Mouse (Mus musculus) CD4-positive, CD25-positive, alpha-beta regulatory T cell, adult 9 weeks (primary cell): ENCODE results near the gene H1f0. TPM values are rescaled to one million over a fixed set of nuclear protein-coding genes. Genes with fewer than 3 reads are reported as not detected.

ENCODE experiments used
- polyA plus RNA-seq: library from polyadenylated mRNA; unstranded; fragments of 100-300 nt; shearing (Covaris generic); gene quantifications from one replicate; pipeline ENCODE4 v1.2.1, GENCODE M21; 2017

H1f0 gene
- polyA plus RNA-seq = 31.2 TPM

GRCm38 (mm10) chr15:79028237-79028738 is at the start of gene H1f0:
TSS of gene H1f0 (plus strand) at chr15:79028450.

GRCm38 (mm10) chr15:79041585-79041984 is 13.3 kb downstream of the H1f0 start, which contains the start of gene Galr3:
TSS of gene Galr3 (plus strand) at chr15:79041885.

GRCm38 (mm10) chr15:79062376-79063159 is 34.3 kb downstream of the H1f0 start, which contains the start of gene Ankrd54:
TSS of gene Ankrd54 (minus strand) at chr15:79062893.

GRCm38 (mm10) chr15:79074913-79075532 is 46.8 kb downstream of the H1f0 start, which contains the start of gene Eif3l:
TSS of gene Eif3l (plus strand) at chr15:79075179.

Other genes starting within 250 kb of the H1f0 start
- gene Card10, start 225.4 kb upstream of the H1f0 start, polyA plus RNA-seq = 0.06 TPM
- not detected for gene Cdc42ep1, start 185.8 kb upstream of the H1f0 start, polyA plus RNA-seq
- gene Lgals2, start 172.9 kb upstream of the H1f0 start, polyA plus RNA-seq = not detected
- 75.5 TPM for gene Gga1, start 151.3 kb upstream of the H1f0 start, polyA plus RNA-seq
- gene Gm49510, start 128.8 kb upstream of the H1f0 start, polyA plus RNA-seq = not detected
- gene Sh3bp1, start 128.7 kb upstream of the H1f0 start, polyA plus RNA-seq = 225 TPM
- gene Pdxp, start 114.5 kb upstream of the H1f0 start, polyA plus RNA-seq = 1.3 TPM
- 462 TPM for gene Lgals1, start 101.7 kb upstream of the H1f0 start, polyA plus RNA-seq
- 61.0 TPM for gene Nol12, start 93.5 kb upstream of the H1f0 start, polyA plus RNA-seq
- gene Triobp, start 80.7 kb upstream of the H1f0 start, polyA plus RNA-seq = 48.6 TPM
- gene Galr3, start 13.4 kb downstream of the H1f0 start, polyA plus RNA-seq = not detected
- 5.8 TPM for gene Ankrd54, start 34.4 kb downstream of the H1f0 start, polyA plus RNA-seq
- gene Eif3l, start 46.7 kb downstream of the H1f0 start, polyA plus RNA-seq = 191 TPM
- gene Micall1, start 80.4 kb downstream of the H1f0 start, polyA plus RNA-seq = 13.6 TPM
- 220 TPM for gene Polr2f, start 112.6 kb downstream of the H1f0 start, polyA plus RNA-seq
- gene 1700088E04Rik, start 112.8 kb downstream of the H1f0 start, polyA plus RNA-seq = 2.2 TPM
- not detected for gene Sox10, start 136.8 kb downstream of the H1f0 start, polyA plus RNA-seq
- 42.8 TPM for gene Pick1, start 200.7 kb downstream of the H1f0 start, polyA plus RNA-seq
- gene Gm49486, start 200.9 kb downstream of the H1f0 start, polyA plus RNA-seq = 0.14 TPM
- not detected for gene Slc16a8, start 226.3 kb downstream of the H1f0 start, polyA plus RNA-seq